Mouse (Mus musculus) left cerebral cortex, postnatal 4 days (tissue): ENCODE data around the gene Pgap3. TPM values are rescaled to one million over a fixed set of nuclear protein-coding genes. Genes with fewer than 3 reads are reported as not detected.
"Not testable (repeated sequence)": the region's sequence is repeated elsewhere in the genome, so short reads cannot be mapped to it uniquely, and the experiment has no call there.

Experiments
- DNase-seq: peaks from one replicate; pipeline ENCODE4 v3.0.0-alpha.2; 2022
- intact Hi-C: fragments of 180-260 bp; cut with DNase I; formaldehyde crosslinking; loops from one replicate; pipeline ENCODE4 v1.15.1; 2025
- total RNA-seq, 2 experiments: library from RNA; stranded (reverse); gene quantifications; 2 replicates each; pipeline ENCODE4 v1.2.3; 2021

Pgap3 gene
- total RNA-seq, 2 experiments from 2014 or later: 7.6 to 9.2 TPM

DNA sequence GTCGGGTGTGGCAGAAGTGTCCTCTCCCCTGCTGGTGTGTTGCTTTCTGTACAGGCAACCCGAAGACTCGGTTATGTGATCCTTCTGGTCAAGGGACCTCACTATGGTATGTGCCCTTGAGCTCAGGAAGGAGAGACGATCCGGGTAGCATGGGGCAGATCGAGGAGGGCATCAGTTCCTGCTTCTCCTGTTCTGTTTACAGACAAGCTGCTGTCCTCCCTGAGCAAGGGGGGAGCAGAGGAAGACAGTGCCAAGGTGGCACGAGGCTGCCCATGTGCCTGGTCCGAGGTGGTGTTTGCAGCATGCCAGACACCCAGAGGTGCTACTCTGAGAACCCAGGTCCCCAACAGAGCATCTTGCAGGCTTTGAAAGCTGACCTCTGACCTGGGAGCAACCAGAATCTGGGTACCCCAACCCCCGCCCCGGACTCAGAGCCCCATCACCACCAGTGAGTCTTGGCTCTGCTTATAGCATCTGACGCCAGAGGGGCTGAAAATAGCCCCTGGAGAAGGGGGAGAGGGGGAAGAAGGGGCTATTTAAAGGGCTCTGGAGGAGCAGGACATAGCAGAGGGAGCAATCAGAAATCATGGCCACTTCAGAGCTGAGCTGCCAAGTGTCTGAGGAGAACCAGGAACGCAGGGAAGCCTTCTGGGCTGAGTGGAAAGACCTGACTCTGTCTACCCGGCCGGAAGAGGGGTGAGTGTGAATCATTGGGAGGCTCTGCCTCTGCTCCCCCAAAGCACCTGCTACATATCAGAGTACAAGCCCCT, 16.8 kb downstream of the Pgap3 start, which contains the start of gene Tcap:
TSS of gene Tcap (plus strand) at position 551 of the 770 bp plus-strand sequence.
- intact Hi-C loops: no loop called here
- no peak for DNase-seq

- DNase-seq: not testable (repeated sequence)
These were observed 17.9 kb downstream of the Pgap3 start for GRCm38 (mm10) chr11:98382405-98382804.

GRCm38 (mm10) chr11:98381651-98382050, 18.6 kb downstream of the Pgap3 start:
- intact Hi-C loops: no loop called here
- DNase-seq: no peak

More at GRCm38 (mm10) chr11:98382405-98382804, 17.9 kb downstream of the Pgap3 start:
- intact Hi-C loops: not testable (repeated sequence)

DNA sequence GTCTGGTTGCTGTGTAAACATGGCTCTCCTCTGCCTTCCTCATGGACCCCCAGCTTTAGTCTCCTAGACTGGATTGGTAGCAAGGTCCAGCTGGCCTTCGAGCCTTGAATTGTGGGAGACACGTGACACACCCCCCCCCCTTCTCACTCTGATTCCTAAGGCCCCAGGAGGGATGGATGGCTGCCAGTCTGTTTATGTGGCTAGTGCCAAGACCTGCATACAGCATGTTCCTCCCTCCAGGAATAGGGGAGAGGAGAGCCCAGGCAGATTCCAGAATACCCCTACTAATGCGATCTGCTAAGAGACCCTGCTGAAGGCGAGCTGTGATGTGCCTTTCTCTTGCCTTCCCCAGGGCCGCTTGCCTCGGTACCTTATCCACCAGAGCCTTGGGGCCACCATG, 20.2 kb downstream of the Pgap3 start:
- intact Hi-C loops: no loop called here
- DNase-seq: peak; percentile 91

DNA sequence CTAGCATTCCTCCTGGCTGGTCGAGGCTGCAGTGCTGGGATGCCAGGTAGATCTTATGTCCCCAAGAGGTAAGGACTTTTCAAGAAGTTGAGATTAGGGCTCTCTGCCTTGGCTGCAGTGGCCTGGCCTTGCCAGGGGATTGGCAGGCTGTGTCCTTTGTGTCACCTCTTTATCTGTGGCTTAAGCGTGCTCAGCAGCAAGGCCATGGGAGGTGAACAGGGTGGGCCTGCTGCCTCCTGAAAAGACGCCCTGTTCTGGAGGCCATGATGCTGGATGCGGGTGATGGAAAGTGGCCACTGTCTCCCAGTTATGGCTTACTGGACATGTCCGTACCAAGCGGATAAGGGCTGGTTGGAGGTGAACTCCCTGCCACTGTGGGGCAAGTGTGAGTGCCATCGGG, 20.9 kb downstream of the Pgap3 start:
- intact Hi-C loops: no loop called here

GRCm38 (mm10) chr11:98377787-98378186, 22.5 kb downstream of the Pgap3 start:
- intact Hi-C loops: no loop called here
- no peak for DNase-seq

More for the DNA sequence above, 20.9 kb downstream of the Pgap3 start:
- no peak for DNase-seq

DNA sequence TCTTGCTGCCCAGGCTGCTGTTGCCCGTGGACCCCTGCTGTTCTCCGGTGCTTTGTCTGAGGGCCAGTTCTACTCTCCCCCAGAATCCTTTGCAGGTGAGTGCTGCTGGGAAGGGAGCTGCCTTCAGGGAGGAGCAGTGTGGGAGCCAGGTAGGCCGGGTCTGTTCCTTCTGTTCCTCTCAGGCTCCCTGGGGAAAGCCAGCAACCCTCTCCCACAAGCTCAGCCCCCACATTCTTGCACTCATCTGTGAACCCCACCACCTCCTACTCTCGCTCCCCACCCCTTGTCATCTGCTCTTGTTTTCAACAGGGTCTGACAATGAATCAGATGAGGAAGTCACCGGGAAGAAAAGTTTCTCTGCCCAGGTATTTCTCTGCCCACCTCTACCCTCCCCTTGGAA, 23.5 kb downstream of the Pgap3 start:
- intact Hi-C loops: no loop called here
- DNase-seq: no peak

DNA sequence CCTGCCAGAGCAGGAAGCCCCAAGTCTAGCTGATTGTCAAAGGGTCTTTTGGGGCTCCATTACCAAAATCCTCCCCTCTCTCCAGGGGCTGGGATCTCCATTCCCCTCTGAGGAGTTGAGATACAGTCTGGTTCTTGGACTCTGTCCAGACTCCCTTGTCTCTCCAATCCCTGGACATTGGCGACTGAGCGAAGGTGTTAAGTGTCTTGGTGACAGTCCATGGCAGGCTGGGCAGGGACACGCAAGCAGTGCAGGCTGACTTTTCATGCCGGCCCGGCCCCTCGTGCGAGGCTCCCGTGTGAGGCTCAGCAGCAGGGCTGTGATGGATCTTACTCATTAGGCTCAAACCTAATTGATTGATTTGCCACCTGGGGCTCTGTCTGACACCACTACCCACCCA, 26.0 kb downstream of the Pgap3 start:
- intact Hi-C loops: no loop called here
- DNase-seq: no peak

GRCm38 (mm10) chr11:98373244-98373643, 27.0 kb downstream of the Pgap3 start:
- intact Hi-C loops: no loop called here
- DNase-seq: no peak

- DNase-seq: peak; percentile 73
- intact Hi-C loops: no loop called here
These were observed 27.9 kb downstream of the Pgap3 start for GRCm38 (mm10) chr11:98372406-98372805.

- peak; percentile 41 for DNase-seq
These were observed 28.6 kb downstream of the Pgap3 start for GRCm38 (mm10) chr11:98371556-98372240.

GRCm38 (mm10) chr11:98370588-98370987, 29.7 kb downstream of the Pgap3 start:
- intact Hi-C loops: no loop called here
- no peak for DNase-seq

More at GRCm38 (mm10) chr11:98371556-98372240, 28.6 kb downstream of the Pgap3 start:
- intact Hi-C loops: no loop called here

- DNase-seq: no peak
- intact Hi-C loops: no loop called here
These were observed 31.0 kb downstream of the Pgap3 start for GRCm38 (mm10) chr11:98369337-98369736.

DNA sequence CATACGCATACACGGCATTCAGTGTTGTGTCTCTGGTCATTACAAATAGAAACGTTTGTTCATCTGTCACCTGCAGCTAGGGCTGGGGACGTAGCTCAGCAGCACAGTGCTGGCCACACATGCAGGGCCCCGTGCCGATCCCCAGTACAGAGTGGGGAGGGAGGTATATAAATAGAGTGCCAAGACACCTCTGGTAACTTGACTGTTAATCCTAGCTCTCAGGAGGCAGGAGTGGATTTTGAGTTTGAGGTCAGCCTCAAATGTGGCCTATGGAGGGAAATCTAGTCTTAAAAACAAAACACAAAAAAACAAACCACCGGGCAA, 32.5 kb downstream of the Pgap3 start:
- intact Hi-C loops: no loop called here
- DNase-seq: no peak

DNA sequence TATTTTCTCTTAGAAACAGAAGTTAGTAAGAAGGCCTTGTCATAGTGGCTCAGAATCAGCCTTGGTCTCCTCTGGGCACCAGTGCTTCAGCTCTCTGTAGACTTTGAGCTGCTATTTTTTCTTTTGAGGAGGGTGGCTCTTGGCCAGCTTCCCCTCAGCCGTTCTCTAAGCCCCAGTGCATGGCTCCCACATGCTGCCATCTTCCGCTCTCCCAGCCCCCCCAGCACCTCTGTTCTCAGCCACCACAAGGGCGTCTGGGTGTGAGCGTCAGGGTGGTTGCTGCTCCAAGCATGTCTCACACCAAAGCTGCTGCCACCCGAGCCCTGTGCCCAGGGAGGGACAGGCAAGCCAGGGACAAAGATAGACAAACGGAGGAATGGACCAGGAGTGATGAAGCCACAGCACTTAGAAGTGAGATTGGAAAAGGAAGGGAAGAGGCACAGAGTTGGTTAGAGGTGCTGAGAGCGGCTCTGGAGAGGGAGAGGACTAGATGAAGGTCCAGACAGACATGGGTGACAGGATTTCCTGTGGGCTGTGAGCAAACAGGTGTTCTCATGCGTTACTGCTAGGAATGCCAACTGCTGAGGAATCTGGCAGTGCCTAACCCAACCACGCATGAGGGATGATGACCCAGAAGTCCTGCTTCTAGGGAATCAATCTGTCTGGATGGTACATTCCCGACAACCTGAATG, 33.0 kb downstream of the Pgap3 start:
- DNase-seq: no peak
- intact Hi-C loops: no loop called here

- intact Hi-C loops: no loop called here
- DNase-seq: no peak
These were observed 34.0 kb downstream of the Pgap3 start for GRCm38 (mm10) chr11:98366290-98366689.

DNA sequence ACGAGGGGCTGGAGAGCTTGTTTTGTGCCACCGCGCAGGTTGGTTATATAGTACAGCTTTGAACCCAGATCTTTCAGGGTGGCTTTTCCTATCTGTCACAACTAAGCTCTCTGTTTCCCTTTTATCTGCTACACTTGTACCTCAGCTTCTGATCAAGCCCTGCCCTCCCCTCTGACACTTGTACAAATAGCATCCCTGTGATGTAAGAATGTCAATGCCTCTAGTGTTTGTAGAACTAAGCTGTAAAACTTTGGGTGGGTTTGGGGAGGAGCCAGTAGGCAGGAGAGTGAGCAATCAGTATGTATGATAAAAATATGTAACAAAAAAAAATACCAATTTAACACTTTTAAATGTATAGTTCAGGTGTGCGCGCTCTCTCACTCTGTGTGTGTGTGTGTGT, 35.9 kb downstream of the Pgap3 start:
- intact Hi-C loops: no loop called here
- no peak for DNase-seq

GRCm38 (mm10) chr11:98363817-98364216, 36.5 kb downstream of the Pgap3 start:
- intact Hi-C loops: no loop called here
- DNase-seq: no peak

DNA sequence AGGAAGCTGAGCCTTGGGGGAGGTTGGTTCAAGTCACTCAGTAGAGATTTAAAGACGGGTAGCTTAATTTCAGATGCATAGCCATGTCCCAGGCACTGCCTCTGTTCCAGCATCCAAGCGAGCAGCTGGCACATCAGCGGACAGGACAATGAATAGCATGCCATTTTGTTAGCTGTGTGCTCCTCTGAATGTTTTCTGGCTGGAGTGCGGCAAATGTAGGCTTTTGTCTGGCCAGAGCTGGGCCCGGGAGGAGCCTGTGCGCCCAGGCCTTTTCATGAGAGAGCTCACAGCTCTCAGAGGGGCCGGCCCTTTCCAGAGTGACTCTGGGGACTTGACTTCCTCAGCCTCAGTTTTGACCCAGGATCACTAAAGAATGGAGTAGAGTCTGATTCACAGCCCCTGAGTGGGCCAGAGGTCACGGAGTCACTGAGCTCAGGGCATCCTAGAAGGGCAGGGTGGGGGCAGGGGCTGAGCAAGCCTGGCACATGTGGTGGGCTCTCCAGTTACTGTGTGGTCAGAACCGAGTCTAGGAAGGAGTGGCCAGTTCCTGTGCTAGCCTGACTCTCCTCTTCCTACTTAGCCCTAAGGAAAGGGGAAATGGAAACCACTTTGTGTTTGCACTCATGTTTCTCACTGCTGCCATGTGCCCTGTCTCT, 39.3 kb downstream of the Pgap3 start:
- DNase-seq: no peak
- intact Hi-C loops: no loop called here

DNA sequence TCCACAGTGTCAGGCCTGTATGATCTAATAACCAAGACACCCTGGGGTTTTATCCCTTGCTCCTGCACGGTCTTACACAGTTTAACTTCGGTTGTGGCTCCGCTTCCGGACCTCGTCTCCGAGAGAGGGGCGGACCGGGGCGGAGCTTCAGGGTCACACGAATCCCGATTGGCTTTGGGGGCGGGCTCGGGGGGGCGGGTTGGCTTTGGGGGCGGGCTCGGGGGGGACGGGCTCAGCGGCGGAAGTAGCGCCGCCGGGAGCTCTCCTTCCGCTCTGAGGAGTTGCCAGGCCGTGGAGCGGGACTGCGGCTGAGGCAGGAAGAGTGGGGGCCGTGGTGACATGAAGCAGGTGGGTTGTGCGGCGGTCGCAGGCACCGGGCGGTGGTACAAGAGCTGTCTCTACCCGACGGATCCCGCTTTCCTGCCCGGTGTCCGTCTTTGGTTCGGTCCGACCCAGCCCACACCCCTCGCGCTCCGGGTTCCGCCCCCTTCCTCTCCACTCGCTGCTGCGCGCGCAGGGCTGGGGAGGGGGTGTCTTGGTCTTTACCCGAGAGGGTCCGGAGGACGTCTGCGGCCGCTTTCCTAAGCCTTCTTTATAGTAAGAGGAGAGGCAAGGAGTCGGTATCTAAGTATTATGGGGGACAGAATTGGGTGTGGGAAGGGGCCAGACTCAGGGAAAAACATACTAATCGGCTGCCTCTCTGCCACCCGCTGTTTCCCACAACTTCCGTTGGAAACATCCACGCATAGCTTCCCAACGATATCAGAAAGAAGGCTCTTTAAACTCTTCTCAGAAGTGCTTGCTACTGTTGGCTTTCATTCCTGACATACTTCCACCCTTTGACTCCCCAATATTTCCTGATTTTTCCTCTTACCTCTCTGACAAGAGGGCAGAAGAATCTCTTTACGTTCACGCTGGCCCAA, 41.9 kb downstream of the Pgap3 start, which contains the start of gene Stard3:
TSS of gene Stard3 (plus strand) at position 208 of the 923 bp plus-strand sequence.
- intact Hi-C loops: no loop called here
- peak; percentile 92 for DNase-seq
